Mouse (Mus musculus): ENCODE results near the gene Ankdd1a.

- TF ChIP-seq CTCF (IDR thresholded peaks at IDR 0.05; ENCODE audit: control insufficient read depth, insufficient read depth, insufficient replicate concordance, low read depth, low read length) (no peak), POLR2A (IDR thresholded peaks at IDR 0.05; ENCODE audit: control insufficient read depth, low read depth, low read length) (no peak)
These were observed 11.5 kb downstream of the Ankdd1a start for GRCm38 (mm10) chr9:65508449-65508848.
